Mouse (Mus musculus) Muller cell, postnatal 12 days (primary cell): ENCODE measurements around the gene Pacs2.

Source experiments
- DNase-seq: peaks from one replicate; pipeline ENCODE4 v3.0.0-alpha.2; 2015; ENCODE audit errors: inconsistent ontology term

The Pacs2 gene

GRCm38 (mm10) chr12:113013604-113014558, at the start of gene Pacs2:
Gene Pacs2 (plus strand): TSS chr12:113014508.
- peak; percentile 96 for DNase-seq

GRCm38 (mm10) chr12:112965783-112966182, 48.5 kb upstream of the Pacs2 start:
- no peak for DNase-seq

- DNase-seq: no peak
These were observed 45.4 kb upstream of the Pacs2 start for GRCm38 (mm10) chr12:112968943-112969342.

GRCm38 (mm10) chr12:112969616-112970015, 44.7 kb upstream of the Pacs2 start:
- DNase-seq: no peak

- no peak for DNase-seq
These were observed 39.6 kb upstream of the Pacs2 start for GRCm38 (mm10) chr12:112974736-112975135.

GRCm38 (mm10) chr12:112976371-112977073, 37.8 kb upstream of the Pacs2 start, which contains the start of gene Btbd6:
Gene Btbd6 (plus strand): TSS chr12:112976482.
- DNase-seq: peak; percentile 88

- no peak for DNase-seq
These were observed 37.2 kb upstream of the Pacs2 start for GRCm38 (mm10) chr12:112977156-112977555.

- peak; percentile 67 for DNase-seq
These were observed 32.3 kb upstream of the Pacs2 start for GRCm38 (mm10) chr12:112982031-112982430.

- no peak for DNase-seq
These were observed 29.0 kb upstream of the Pacs2 start for GRCm38 (mm10) chr12:112985346-112985745.

GRCm38 (mm10) chr12:112987877-112988276, 26.4 kb upstream of the Pacs2 start:
- DNase-seq: no peak

GRCm38 (mm10) chr12:112990706-112991405, 23.5 kb upstream of the Pacs2 start:
- DNase-seq: no peak

- no peak for DNase-seq
These were observed 22.9 kb upstream of the Pacs2 start for GRCm38 (mm10) chr12:112991444-112991843.

GRCm38 (mm10) chr12:112994153-112994552, 20.2 kb upstream of the Pacs2 start:
- no peak for DNase-seq

GRCm38 (mm10) chr12:112999569-113000293, 14.6 kb upstream of the Pacs2 start:
- no peak for DNase-seq

GRCm38 (mm10) chr12:113000294-113001132, 13.8 kb upstream of the Pacs2 start, which contains the start of gene Brf1:
Gene Brf1 (minus strand): TSS chr12:113000704.
- DNase-seq: peak; percentile 99

GRCm38 (mm10) chr12:113001133-113001474, 13.2 kb upstream of the Pacs2 start:
- no peak for DNase-seq

- no peak for DNase-seq
These were observed 11.6 kb upstream of the Pacs2 start for GRCm38 (mm10) chr12:113002667-113003066.

- DNase-seq: no peak
These were observed 10.3 kb upstream of the Pacs2 start for GRCm38 (mm10) chr12:113004011-113004410.

GRCm38 (mm10) chr12:113004993-113005392, 9.3 kb upstream of the Pacs2 start:
- DNase-seq: peak; percentile 70

GRCm38 (mm10) chr12:113011702-113012360, 2.5 kb upstream of the Pacs2 start:
- peak; percentile 76 for DNase-seq
